Mouse (Mus musculus) 416B (cell line): ENCODE measurements around the gene Acox1.
A peak's percentile ranks its signal among the peaks of the same experiment; 100 is the strongest.

ENCODE experiments used
- DNase-seq: peaks from one replicate; pipeline ENCODE4 v3.0.0; 2011; ENCODE audit warnings: low read depth

Acox1 gene

DNA sequence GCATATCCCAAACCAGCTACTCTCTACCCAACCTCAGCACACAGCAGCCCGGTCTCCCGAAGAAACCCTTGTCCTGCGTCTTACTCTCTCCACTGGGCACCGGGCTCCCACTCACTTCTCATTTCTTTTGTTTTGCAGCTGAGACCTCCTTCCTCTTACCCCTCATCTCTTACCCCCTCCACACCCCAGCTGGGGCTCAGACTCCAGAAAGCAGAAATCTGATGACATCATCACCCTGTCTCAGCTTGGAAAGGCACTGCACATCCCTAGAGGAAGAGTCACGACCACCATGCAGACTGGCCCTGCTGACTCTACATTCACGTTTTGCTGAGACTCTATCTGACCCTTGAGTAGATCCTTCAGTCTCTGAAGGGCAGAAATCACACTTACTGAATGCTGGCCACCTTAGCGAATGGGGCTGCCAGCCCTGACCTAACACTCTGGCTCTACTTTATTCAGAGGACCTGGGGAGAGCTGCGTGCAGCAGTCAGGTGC lies 68.8 kb downstream of the Acox1 start:
- peak; percentile 66 for DNase-seq

DNA sequence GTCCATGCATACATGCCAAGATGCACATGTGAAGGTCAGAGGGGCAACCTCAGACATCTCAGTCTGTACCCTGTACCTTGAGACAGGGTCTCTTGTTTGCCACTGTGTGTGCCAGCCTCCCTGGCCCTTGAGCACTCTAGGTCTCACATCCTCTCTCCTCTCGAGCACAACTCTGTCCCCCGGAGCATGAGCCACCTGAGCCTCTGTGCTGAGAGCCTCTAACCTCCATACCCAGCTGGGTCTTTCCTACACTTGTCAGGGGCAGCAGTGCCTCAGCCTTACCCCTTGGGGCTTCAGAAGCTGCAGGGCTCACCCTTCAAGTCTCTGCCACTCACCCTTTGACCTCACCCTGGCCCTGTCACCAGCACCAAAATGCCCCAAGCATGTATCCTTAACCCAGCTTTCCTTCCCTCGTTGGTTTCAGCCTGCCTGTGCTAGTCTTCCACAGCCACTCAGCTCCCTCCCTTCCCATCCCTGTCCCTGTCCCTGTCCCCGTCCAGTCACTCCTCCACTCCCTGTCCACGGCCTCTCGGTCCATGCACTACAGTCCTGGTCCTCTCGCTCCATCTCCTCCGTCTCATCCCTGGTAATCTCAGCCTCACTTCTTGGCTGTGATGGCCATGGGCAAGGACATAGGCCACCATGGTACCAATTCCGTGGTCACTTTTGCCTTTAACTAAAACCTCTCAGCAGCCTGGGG lies 69.6 kb downstream of the Acox1 start:
- DNase-seq, result no peak

DNA sequence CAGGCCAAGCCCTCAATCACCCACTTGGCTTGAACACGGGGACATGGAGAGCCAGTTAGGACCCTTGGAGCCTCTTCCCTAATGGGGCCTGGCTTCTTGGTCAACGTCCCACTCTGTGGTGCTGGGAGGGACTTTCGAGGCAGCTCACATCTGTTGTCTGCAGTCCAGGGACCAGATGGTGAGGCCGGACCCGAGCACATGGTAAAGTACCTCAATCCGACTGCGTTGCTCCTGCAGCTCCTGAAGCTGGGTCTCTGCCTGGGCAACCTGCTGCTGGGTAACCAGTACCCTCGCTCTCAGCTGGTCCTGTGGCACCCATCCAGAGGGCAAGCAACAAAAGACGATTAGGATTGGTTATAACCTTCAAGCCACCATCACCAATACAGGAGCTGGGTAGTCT lies 70.9 kb downstream of the Acox1 start:
- no peak for DNase-seq

DNA sequence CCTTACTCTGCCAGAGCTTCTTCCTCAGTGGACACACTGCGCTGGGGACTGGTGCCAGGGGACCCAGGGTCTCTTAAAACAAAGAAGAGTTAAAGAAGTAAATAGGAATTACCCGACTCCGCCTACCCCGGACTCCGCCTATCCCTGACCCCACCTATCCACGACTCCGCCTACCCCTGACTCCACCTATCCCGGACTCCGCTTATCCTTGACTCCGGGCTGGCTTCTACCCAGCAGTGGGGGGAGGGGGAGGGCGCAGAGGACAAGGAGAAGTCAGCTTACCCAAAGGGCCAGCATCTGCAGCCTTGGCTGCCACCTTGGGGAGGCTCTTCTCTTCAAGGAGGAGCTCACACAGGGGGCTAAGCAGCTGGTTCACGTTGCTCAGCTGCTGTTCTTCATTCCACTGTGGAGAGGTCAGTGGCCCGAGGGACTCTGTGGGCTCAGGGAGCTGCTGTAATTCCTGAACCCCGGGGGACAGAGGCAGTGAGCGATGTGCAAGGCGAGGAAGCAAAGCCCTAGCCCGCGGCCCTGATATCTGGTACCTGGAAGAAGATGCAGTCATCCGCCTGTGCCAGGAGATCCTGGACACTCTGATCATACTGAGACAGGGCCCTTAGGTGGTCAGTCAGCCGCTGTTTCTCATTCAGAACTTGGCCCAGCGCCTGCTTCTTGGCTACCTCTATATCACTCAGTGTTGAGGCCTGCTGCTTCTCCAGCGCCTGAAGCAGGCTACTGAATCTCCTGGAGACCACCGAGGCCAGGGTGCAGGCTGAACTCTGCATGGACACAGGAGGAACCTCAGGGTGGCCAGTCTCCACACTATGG lies 71.5 kb downstream of the Acox1 start, which contains the start of gene Trim47:
Gene Trim47, minus strand, starts transcription at position 55 of the 825 bp plus-strand sequence.
- DNase-seq, result no peak

DNA sequence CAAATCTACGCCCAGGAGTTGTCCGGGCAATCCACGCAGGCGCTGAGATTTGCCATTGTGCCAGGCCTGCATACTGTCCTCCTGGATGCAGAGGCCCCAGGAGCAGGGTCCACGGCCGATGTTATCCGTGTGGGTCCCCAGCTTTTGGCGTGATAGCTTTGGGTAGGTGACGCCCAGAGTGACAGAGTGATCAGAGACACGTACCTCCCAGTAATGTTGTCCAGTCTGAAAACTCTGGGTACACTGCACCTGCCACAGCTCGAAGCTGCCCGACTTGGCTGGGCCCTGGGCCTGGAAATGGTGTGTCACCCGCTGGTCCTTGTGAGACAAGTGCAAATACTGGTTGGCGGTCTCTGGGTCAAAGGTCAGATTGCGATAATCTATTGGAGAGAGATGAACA lies 72.6 kb downstream of the Acox1 start:
- DNase-seq, result no peak
